Mouse (Mus musculus) lung, postnatal 0 days (tissue): Measurements from ENCODE around the gene Dusp9.

Source experiments
- CTCF ChIP-seq: IDR thresholded peaks from 2 replicates; pipeline ENCODE4 v1.5.1; 2016; ENCODE audit warnings: antibody characterized with exemption, mild to moderate bottlenecking
- EP300 ChIP-seq: IDR thresholded peaks from 2 replicates; pipeline ENCODE4 v1.6.1; 2016; ENCODE audit warnings: antibody characterized with exemption, mild to moderate bottlenecking, control low read depth

DNA sequence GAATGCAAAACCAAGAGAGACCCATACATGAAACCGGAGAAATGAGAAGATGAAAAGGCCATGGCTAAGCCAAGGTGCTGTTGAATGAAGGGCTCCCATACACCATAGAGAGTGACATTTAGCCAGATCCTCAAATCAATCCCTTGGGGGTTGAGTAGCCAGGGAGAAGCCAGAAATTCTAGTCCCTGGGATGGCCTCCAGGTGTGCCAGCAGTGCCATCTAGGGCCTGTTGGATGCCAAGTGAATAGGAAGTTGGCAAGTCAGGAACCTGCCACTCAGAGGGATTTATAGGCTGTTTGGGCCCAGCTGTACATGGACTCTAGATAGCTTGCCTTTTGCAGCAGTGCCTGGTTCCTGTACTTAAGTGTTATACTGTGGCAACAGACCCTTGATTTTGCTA lies 23.3 kb upstream of the Dusp9 start:
- TF ChIP-seq CTCF (no peak), EP300 (no peak)
